Mouse (Mus musculus): Measurements from ENCODE around the gene Tmem132a.

- no peak for TF ChIP-seq CTCF (IDR thresholded peaks at IDR 0.05; ENCODE audit: low read depth, low read length)
- no peak for TF ChIP-seq GATA1 (IDR thresholded peaks at IDR 0.05; ENCODE audit: borderline replicate concordance, low read length)
- no peak for TF ChIP-seq GATA2 (IDR thresholded peaks at IDR 0.05; ENCODE audit: borderline replicate concordance, low read depth, low read length)
- no peak for TF ChIP-seq TAL1 (conservative IDR thresholded peaks at IDR 0.05; ENCODE audit: low read depth, low read length)
These were observed 48.4 kb downstream of the Tmem132a start for GRCm38 (mm10) chr19:10821319-10821718.

Measured in G1E (cell line).